Mouse (Mus musculus) T-helper 1 cell (primary cell): Measurements from ENCODE around the gene Pgls.

Experiments
- in situ Hi-C: fragments of 300-600 bp; cut with MboI, MseI; formaldehyde crosslinking; loops from one replicate; pipeline ENCODE4 v1.15.1; 2025; ENCODE audit warnings: high pct_unique_total_duplicates

Gene Pgls

GRCm38 (mm10) chr8:71569366-71570290 lies 22.3 kb upstream of the Pgls start:
- in situ Hi-C loops, result no loop called here

- in situ Hi-C loops, result no loop called here
Measured at GRCm38 (mm10) chr8:71570291-71570954, 21.6 kb upstream of the Pgls start.

GRCm38 (mm10) chr8:71572077-71572476 lies 19.9 kb upstream of the Pgls start:
- in situ Hi-C loops, result no loop called here

- in situ Hi-C loops, result no loop called here
Measured at GRCm38 (mm10) chr8:71572847-71573633, 18.9 kb upstream of the Pgls start.

GRCm38 (mm10) chr8:71574426-71574825 lies 17.6 kb upstream of the Pgls start:
- in situ Hi-C loops, result no loop called here

- in situ Hi-C loops, result no loop called here
Measured at GRCm38 (mm10) chr8:71575020-71575419, 17.0 kb upstream of the Pgls start.

GRCm38 (mm10) chr8:71577856-71578387 lies 14.1 kb upstream of the Pgls start:
- in situ Hi-C loops, result no loop called here

GRCm38 (mm10) chr8:71579009-71579408 lies 13.0 kb upstream of the Pgls start:
- in situ Hi-C loops, result no loop called here

- in situ Hi-C loops, result no loop called here
Measured at GRCm38 (mm10) chr8:71579476-71579875, 12.5 kb upstream of the Pgls start.

GRCm38 (mm10) chr8:71580201-71580600 lies 11.8 kb upstream of the Pgls start:
- in situ Hi-C loops, result no loop called here

- in situ Hi-C loops, result no loop called here
Measured at GRCm38 (mm10) chr8:71586891-71587290, 5.1 kb upstream of the Pgls start.

- in situ Hi-C loops, result no loop called here
Measured at GRCm38 (mm10) chr8:71588762-71589161, 3.2 kb upstream of the Pgls start.

- in situ Hi-C loops, result no loop called here
Measured at GRCm38 (mm10) chr8:71591017-71591416, 959 bp upstream of the Pgls start.

GRCm38 (mm10) chr8:71592374-71593170 lies 596 bp downstream of the Pgls start:
- in situ Hi-C loops, result no loop called here

- in situ Hi-C loops, result no loop called here
Measured at GRCm38 (mm10) chr8:71593556-71594323, 1.8 kb downstream of the Pgls start.

GRCm38 (mm10) chr8:71594324-71594722 lies 2.3 kb downstream of the Pgls start:
- in situ Hi-C loops, result no loop called here

GRCm38 (mm10) chr8:71595862-71596261 lies 3.9 kb downstream of the Pgls start:
- in situ Hi-C loops, result no loop called here

- in situ Hi-C loops, result no loop called here
Measured at GRCm38 (mm10) chr8:71596384-71596783, 4.4 kb downstream of the Pgls start.

- in situ Hi-C loops, result no loop called here
Measured at GRCm38 (mm10) chr8:71596798-71597197, 4.8 kb downstream of the Pgls start.

- in situ Hi-C loops, result no loop called here
Measured at GRCm38 (mm10) chr8:71597451-71597850, 5.5 kb downstream of the Pgls start, which contains the start of gene Fam129c. Gene Fam129c (plus strand): TSS chr8:71597648.
